Mouse (Mus musculus): ENCODE results near the gene Uhrf1.

GRCm38 (mm10) chr17:56340717-56341116 is 37.6 kb downstream of the Uhrf1 start:
- TF ChIP-seq CTCF (IDR thresholded peaks at IDR 0.05; ENCODE audit: borderline replicate concordance, insufficient read depth, low read depth, low read length) (no peak), POLR2A (IDR thresholded peaks at IDR 0.05; ENCODE audit: borderline replicate concordance, insufficient read depth, low read length) (no peak)

Measured in cerebellum, adult 2 months (tissue).